Mouse (Mus musculus): Measurements from ENCODE around the gene Ccdc91. TPM values are rescaled to one million over a fixed set of nuclear protein-coding genes. Genes with fewer than 3 reads are reported as not detected.

Gene Ccdc91
- polyA plus RNA-seq (2015; fragmentation: Illumina TruSeq; extraction: RNeasy Lipid Tissue Mini Kit (QIAGEN cat#74804); ENCODE audit: low read depth, low replicate concordance), result 44.4 TPM

DNA sequence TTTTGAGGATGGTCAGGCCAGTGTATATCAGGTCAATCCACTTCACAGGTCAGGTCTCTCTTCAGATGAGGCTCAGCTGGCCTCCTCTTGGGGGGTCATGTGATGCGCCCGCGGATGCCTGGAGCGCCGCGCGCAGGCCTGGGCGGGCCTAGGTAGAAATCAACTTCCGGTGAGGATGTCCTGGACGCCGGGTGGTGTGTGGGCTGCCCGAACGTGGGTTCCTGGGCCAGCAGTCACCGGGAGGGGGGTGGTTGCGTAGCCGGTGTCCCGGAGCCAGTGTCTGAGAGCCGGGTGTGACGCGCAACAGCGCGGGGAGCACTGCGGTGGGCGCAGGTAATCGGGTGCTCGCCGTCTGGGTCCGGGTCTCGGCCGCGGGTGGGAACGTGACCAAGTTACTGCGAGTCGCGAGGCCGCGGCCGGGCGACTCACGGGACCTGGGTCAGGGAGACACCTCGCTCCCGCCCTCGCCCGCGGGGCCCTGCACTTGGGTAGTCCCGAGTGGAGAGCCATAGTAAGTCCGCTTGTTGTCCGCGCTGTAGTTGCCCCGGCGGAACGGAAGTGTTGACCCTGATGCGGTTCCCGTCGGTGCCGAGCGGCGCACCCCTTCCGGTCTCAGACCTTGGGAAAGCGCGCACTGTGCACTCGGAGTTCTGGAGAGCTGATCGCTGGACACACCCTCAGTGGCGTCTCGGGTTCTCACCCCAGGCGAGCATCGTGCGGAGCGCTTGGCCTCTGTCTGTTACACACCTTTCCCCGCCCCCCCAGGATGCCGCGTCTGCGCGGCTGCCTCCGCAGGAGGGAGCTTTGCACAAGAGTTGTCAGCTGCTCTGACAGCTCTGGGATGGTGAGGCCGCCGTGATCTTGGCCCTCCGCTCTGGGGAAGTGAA lies at the start of gene Ccdc91:
TSS of gene Ccdc91 (plus strand) at position 102 of the 887 bp plus-strand sequence.

Other genes with a start within 250 kb of the Ccdc91 start
- gene Pthlh, start 211.6 kb upstream of the Ccdc91 start, polyA plus RNA-seq (2015; fragmentation: Illumina TruSeq; extraction: RNeasy Lipid Tissue Mini Kit (QIAGEN cat#74804); ENCODE audit: low read depth, low replicate concordance), result 3.1 TPM